Mouse (Mus musculus) ovary, adult 18-20 months (tissue): ENCODE measurements around the gene Rab11fip5.

Experiments used
- DNase-seq: peaks from one replicate; pipeline ENCODE4 v3.0.0; 2022; ENCODE audit warnings: low spot score, mixed read lengths

The Rab11fip5 gene

GRCm38 (mm10) chr6:85373066-85373860 lies 1.2 kb downstream of the Rab11fip5 start:
- DNase-seq: no peak

GRCm38 (mm10) chr6:85372496-85372895 lies 1.9 kb downstream of the Rab11fip5 start:
- DNase-seq: peak; percentile 53

GRCm38 (mm10) chr6:85371859-85372405 lies 2.5 kb downstream of the Rab11fip5 start:
- DNase-seq: no peak

- no peak for DNase-seq
Observed at GRCm38 (mm10) chr6:85370666-85371430, 3.6 kb downstream of the Rab11fip5 start.

GRCm38 (mm10) chr6:85370041-85370440 lies 4.4 kb downstream of the Rab11fip5 start:
- no peak for DNase-seq

GRCm38 (mm10) chr6:85369181-85369860 lies 5.1 kb downstream of the Rab11fip5 start:
- DNase-seq: peak; percentile 63

GRCm38 (mm10) chr6:85368722-85369121 lies 5.7 kb downstream of the Rab11fip5 start:
- no peak for DNase-seq

- no peak for DNase-seq
Observed at GRCm38 (mm10) chr6:85368166-85368565, 6.3 kb downstream of the Rab11fip5 start.

GRCm38 (mm10) chr6:85366387-85366786 lies 8.0 kb downstream of the Rab11fip5 start:
- no peak for DNase-seq

- DNase-seq: no peak
Observed at GRCm38 (mm10) chr6:85364439-85364838, 10.0 kb downstream of the Rab11fip5 start.

GRCm38 (mm10) chr6:85363906-85364260 lies 10.6 kb downstream of the Rab11fip5 start:
- no peak for DNase-seq

- no peak for DNase-seq
Observed at GRCm38 (mm10) chr6:85363231-85363905, 11.1 kb downstream of the Rab11fip5 start.

GRCm38 (mm10) chr6:85362610-85363009 lies 11.8 kb downstream of the Rab11fip5 start:
- no peak for DNase-seq

- DNase-seq: no peak
Observed at GRCm38 (mm10) chr6:85360311-85360710, 14.1 kb downstream of the Rab11fip5 start.

- DNase-seq: no peak
Observed at GRCm38 (mm10) chr6:85358877-85359276, 15.6 kb downstream of the Rab11fip5 start.

GRCm38 (mm10) chr6:85356682-85357465 lies 17.6 kb downstream of the Rab11fip5 start:
- no peak for DNase-seq

- DNase-seq: no peak
Observed at GRCm38 (mm10) chr6:85355753-85356152, 18.7 kb downstream of the Rab11fip5 start.

- no peak for DNase-seq
Observed at GRCm38 (mm10) chr6:85354709-85355108, 19.7 kb downstream of the Rab11fip5 start.

GRCm38 (mm10) chr6:85353706-85354105 lies 20.7 kb downstream of the Rab11fip5 start:
- no peak for DNase-seq

- no peak for DNase-seq
Observed at GRCm38 (mm10) chr6:85350157-85350556, 24.3 kb downstream of the Rab11fip5 start.

- peak; percentile 50 for DNase-seq
Observed at GRCm38 (mm10) chr6:85349246-85349645, 25.2 kb downstream of the Rab11fip5 start.
